Comparison of ENCODE assay signal across 7 mouse cellular contexts in the genomic region with DNA sequence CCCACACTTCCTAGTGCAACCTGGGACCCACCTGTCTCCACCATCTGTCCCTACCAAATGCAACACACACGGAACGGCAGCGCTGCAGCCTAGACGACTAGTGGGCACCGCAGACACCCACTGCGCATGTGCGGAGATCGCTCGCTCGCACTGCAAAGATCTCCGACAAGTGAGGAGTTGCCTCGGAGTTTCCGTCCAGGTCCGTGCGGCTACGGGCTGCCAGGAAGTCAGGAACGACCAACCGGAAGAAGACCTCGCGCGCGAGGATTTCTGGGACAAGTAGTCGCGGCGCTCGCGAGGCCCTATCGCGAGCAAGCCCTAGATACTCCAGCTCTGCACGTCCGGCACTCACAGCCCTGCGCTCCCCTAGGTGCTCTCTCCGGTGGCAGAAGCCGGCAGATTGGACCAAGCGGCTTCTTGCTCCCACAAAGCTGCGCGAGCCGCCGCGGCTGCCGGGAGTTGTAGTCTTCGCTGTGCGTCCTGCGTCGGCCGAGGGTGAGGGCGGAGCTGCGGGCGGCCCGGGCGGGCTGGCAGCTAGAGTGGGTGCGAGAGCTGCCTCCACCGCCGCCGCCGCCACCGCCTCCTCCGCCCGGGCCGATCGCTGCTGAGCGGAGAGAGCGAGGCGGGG. TPM values are rescaled to one million over a fixed set of nuclear protein-coding genes. Genes with fewer than 3 reads are reported as not detected.
A peak's percentile ranks its signal among the peaks of the same experiment; 100 is the strongest.
DNase-seq lines count a peak whose midpoint lies in the region; ATAC-seq and TF ChIP-seq lines count a peak whose summit lies in the region.

A gene (plus strand): TSS at position 476 of the 628 bp plus-strand sequence.

- H3K9ac ChIP-seq in intestine, postnatal 0 days (ENCODE audit: low read depth, low read length): peak within 1 kb of the TSS; percentile 97
- H3K9ac ChIP-seq in midbrain, embryonic 12.5 days (replicated peaks): peak within 1 kb of the TSS; percentile 98

- WGBS in embryonic facial prominence, embryonic 10.5 days: under 1% methylated on average over 64 of the region's 64 CpGs
- WGBS in intestine, postnatal 0 days: under 1% methylated on average over 64 of the region's 64 CpGs
- WGBS in midbrain, embryonic 12.5 days: under 1% methylated on average over 64 of the region's 64 CpGs
- WGBS in small intestine, adult 2 months: under 1% methylated on average over 63 of the region's 64 CpGs

- peak within 1 kb of the TSS; percentile 100 for H3K4me3 ChIP-seq in embryonic facial prominence, embryonic 10.5 days
- H3K4me3 ChIP-seq in intestine, postnatal 0 days (ENCODE audit: low read depth, low read length): peak within 1 kb of the TSS; percentile 97
- peak within 1 kb of the TSS; percentile 99 for H3K4me3 ChIP-seq in midbrain, embryonic 12.5 days
- H3K4me3 ChIP-seq in small intestine, adult 2 months (ENCODE audit: low read depth, low read length): peak within 1 kb of the TSS; percentile 82

- H3K4me1 ChIP-seq in embryonic facial prominence, embryonic 10.5 days: peaks cover 33% of the 10 kb centered on the region
- peaks cover 4% of the 10 kb centered on the region; the same call in 1 of the 2 replicates for H3K4me1 ChIP-seq in intestine, postnatal 0 days (replicated peaks; ENCODE audit: control insufficient read depth, insufficient read depth, low read length)
- peaks cover 18% of the 10 kb centered on the region for H3K4me1 ChIP-seq in midbrain, embryonic 12.5 days
- H3K4me1 ChIP-seq in small intestine, adult 2 months (ENCODE audit: control insufficient read depth, insufficient read depth, insufficient read length, low read length): peaks cover 4% of the 10 kb centered on the region; the same call in 1 of the 2 replicates

- intact Hi-C loops in left cerebral cortex, postnatal 4 days (cut with DNase I): loop anchor here (10.0 kb wide), 1 partner anchor 52 kb away; no protein-coding TSS in a partner anchor

- H3K27ac ChIP-seq in embryonic facial prominence, embryonic 10.5 days (replicated peaks): peak within 1 kb of the TSS; percentile 98
- H3K27ac ChIP-seq in intestine, postnatal 0 days (ENCODE audit: low read depth, low read length): peak within 1 kb of the TSS; percentile 94
- peak within 1 kb of the TSS; percentile 97 for H3K27ac ChIP-seq in midbrain, embryonic 12.5 days (replicated peaks)
- peak within 1 kb of the TSS; percentile 98 for H3K27ac ChIP-seq in small intestine, adult 2 months (ENCODE audit: insufficient read depth, low read depth, low read length)

- peak; percentile 94 for DNase-seq in adrenal gland, postnatal 10 days
- peak; percentile 97 for DNase-seq in embryonic facial prominence, embryonic 10.5 days (ENCODE audit: low spot score)
- DNase-seq in gonadal fat pad, adult 2 months (ENCODE audit: low read depth): peak; percentile 73
- peak; percentile 97 for DNase-seq in left cerebral cortex, postnatal 4 days

- no peaks in the 10 kb centered on the region for H3K27me3 ChIP-seq in embryonic facial prominence, embryonic 10.5 days (replicated peaks; ENCODE audit: low read depth, poor library complexity, severe bottlenecking)
- no peaks in the 10 kb centered on the region for H3K27me3 ChIP-seq in intestine, postnatal 0 days (replicated peaks; ENCODE audit: control insufficient read depth, insufficient read depth, low read length)
- no peaks in the 10 kb centered on the region for H3K27me3 ChIP-seq in midbrain, embryonic 12.5 days
- H3K27me3 ChIP-seq in small intestine, adult 2 months (ENCODE audit: control insufficient read depth, insufficient read depth, low read length): no peaks in the 10 kb centered on the region

- no peaks in the 10 kb centered on the region for H3K9me3 ChIP-seq in embryonic facial prominence, embryonic 10.5 days
- H3K9me3 ChIP-seq in intestine, postnatal 0 days (ENCODE audit: control insufficient read depth): no peaks in the 10 kb centered on the region
- no peaks in the 10 kb centered on the region for H3K9me3 ChIP-seq in midbrain, embryonic 12.5 days

- peak; percentile 95 for ATAC-seq in intestine, postnatal 0 days
- ATAC-seq in midbrain, embryonic 12.5 days (ENCODE audit: low FRiP score, low read depth): peak; percentile 95

- H3K36me3 ChIP-seq in embryonic facial prominence, embryonic 10.5 days (replicated peaks): no peaks in the 10 kb centered on the region
- no peaks in the 10 kb centered on the region for H3K36me3 ChIP-seq in intestine, postnatal 0 days (ENCODE audit: control insufficient read depth, insufficient read depth)
- no peaks in the 10 kb centered on the region for H3K36me3 ChIP-seq in midbrain, embryonic 12.5 days
- no peaks in the 10 kb centered on the region for H3K36me3 ChIP-seq in small intestine, adult 2 months (ENCODE audit: control insufficient read depth, insufficient read depth, low read length)

- TF ChIP-seq POLR2A in small intestine, adult 2 months (IDR thresholded peaks at IDR 0.05; ENCODE audit: low read depth, low read length): peak; percentile 58

- peak; percentile 20; the same call in 1 of the 2 replicates for TF ChIP-seq CTCF in intestine, postnatal 0 days (IDR thresholded peaks at IDR 0.05; ENCODE audit: low read depth)
- no peak for TF ChIP-seq CTCF in small intestine, adult 2 months (IDR thresholded peaks at IDR 0.05; ENCODE audit: extremely low read depth, insufficient read length, insufficient replicate concordance, low read depth, low read length)

- H3K4me2 ChIP-seq in intestine, postnatal 0 days (replicated peaks; ENCODE audit: low read depth): peak within 1 kb of the TSS; percentile 81
- peak within 1 kb of the TSS; percentile 88 for H3K4me2 ChIP-seq in midbrain, embryonic 12.5 days (replicated peaks)

RNA-seq across cellular contexts. Expression of the gene that starts here (rescaled TPM):
- total RNA-seq in adrenal gland, postnatal 10 days (2021): 10 to 100 TPM; 68.0 to 72.9 TPM
- polyA plus RNA-seq in embryonic facial prominence, embryonic 10.5 days (2016; fragmentation: Nextera tagmentation; extraction: Ambion mirVana): 88.8 and 93.2 TPM in 2 replicates
- polyA plus RNA-seq in gonadal fat pad, adult 2 months (2012; rRNA removed): 55.5 and 57.2 TPM in 2 replicates
- polyA plus RNA-seq in intestine, postnatal 0 days (2015; fragmentation: Nextera tagmentation; extraction: Ambion mirVana): 33.8 and 34.0 TPM in 2 replicates
- 100 to 1,000 TPM; 124 to 127 TPM for total RNA-seq in left cerebral cortex, postnatal 4 days (2021)
- 110 and 115 TPM in 2 replicates for polyA plus RNA-seq in midbrain, embryonic 12.5 days (2016; fragmentation: Nextera tagmentation; extraction: Ambion mirVana)
- 17.3 and 29.8 TPM in 2 replicates for polyA plus RNA-seq in small intestine, adult 2 months (2012; rRNA removed)

Comparison
In these comparisons a context has a peak if more than half of its experiments do, and no peak if none do; other contexts are left out.
1. Peak in every context shown above with its lines: DNase-seq, ATAC-seq, H3K4me3 ChIP-seq and H3K27ac ChIP-seq.